Mouse (Mus musculus) embryonic fibroblast, embryonic 13.5 days (primary cell): Measurements from ENCODE around the gene Mroh2a.

Source experiments
- CTCF ChIP-seq: IDR thresholded peaks from 2 replicates; pipeline ENCODE4 v1.5.1; 2011; ENCODE audit warnings: mild to moderate bottlenecking, control low read depth, low read length, moderate library complexity, borderline replicate concordance; ENCODE audit not compliant: insufficient read depth
- POLR2A ChIP-seq: IDR thresholded peaks from 2 replicates; pipeline ENCODE4 v1.6.1; 2011; ENCODE audit warnings: low read depth, mild to moderate bottlenecking, control low read depth, low read length, moderate library complexity

DNA sequence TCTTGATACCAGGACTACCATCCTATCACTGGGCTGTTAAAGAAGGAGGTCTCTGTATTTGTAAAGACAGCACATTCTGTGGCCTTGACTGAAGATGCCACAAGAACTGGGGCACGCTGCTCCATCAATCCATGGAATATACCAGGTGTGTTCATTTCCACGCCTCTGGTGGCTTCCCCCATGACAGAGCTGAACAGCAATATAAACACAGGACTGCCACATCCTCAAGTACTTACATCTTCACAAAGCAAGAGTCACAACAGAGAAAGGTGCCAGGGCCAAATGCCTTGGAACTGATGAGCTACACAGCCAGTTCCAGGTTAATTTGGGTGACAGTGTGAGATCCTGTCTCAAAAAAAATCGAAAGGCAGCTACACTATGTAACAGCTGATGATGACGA is 47.0 kb downstream of the Mroh2a start:
- TF ChIP-seq POLR2A (no peak), CTCF (no peak)
